In the genomic region with DNA sequence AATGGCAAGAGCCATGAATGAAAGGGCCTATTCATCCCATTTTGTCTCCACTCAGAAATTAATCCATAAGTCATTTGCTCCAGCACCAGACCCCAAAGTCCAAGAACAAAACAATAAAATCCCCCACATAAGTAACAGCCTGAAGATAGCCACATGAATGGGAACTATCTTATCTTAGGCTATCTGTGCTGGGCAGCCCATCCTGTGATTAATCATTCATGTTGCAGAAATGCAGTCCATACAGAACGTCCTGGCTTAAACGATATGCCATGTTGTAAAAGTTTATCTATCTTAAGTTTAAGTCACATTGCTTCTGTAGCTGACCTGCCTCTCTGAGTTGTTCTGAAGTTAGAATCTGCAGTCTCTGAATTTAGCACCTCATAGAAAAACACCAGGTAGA, we compare ENCODE assay signal across 25 mouse cellular contexts.
"Had no signal": no experiment of that assay in that cellular context is flagged by ENCODE, and none has a peak within 500 bp of the region (broad histone marks: within the 10 kb centered on the region; RNA-seq: fewer than 3 reads in every experiment).

No protein-coding gene starts in this region.

- H3K27me3 ChIP-seq: embryonic facial prominence, embryonic 12.5 days; embryonic facial prominence, embryonic 13.5 days; embryonic facial prominence, embryonic 15.5 days; forebrain, embryonic 12.5 days; forebrain, embryonic 13.5 days; forebrain, embryonic 15.5 days had no signal

- H3K9me3 ChIP-seq: embryonic facial prominence, embryonic 10.5 days; embryonic facial prominence, embryonic 12.5 days; embryonic facial prominence, embryonic 15.5 days; forebrain, embryonic 12.5 days; forebrain, embryonic 13.5 days; heart, embryonic 10.5 days had no signal

- H3K4me3 ChIP-seq: embryonic facial prominence, embryonic 10.5 days; embryonic facial prominence, embryonic 12.5 days; embryonic facial prominence, embryonic 13.5 days; embryonic facial prominence, embryonic 15.5 days; erythroblast, embryonic 14.5 days; forebrain, embryonic 10.5 days; forebrain, embryonic 12.5 days; forebrain, embryonic 13.5 days; forebrain, embryonic 15.5 days; gastrocnemius, adult 2 months; heart, adult 2 months; heart, embryonic 10.5 days had no signal

- H3K36me3 ChIP-seq: embryonic facial prominence, embryonic 10.5 days; embryonic facial prominence, embryonic 12.5 days; embryonic facial prominence, embryonic 13.5 days; embryonic facial prominence, embryonic 15.5 days; forebrain, embryonic 10.5 days; forebrain, embryonic 12.5 days; forebrain, embryonic 15.5 days; heart, embryonic 10.5 days had no signal

- H3K4me1 ChIP-seq: embryonic facial prominence, embryonic 10.5 days; embryonic facial prominence, embryonic 12.5 days; embryonic facial prominence, embryonic 13.5 days; embryonic facial prominence, embryonic 15.5 days; forebrain, embryonic 10.5 days; forebrain, embryonic 12.5 days; forebrain, embryonic 15.5 days; heart, embryonic 10.5 days had no signal

- H3K27ac ChIP-seq: embryonic facial prominence, embryonic 10.5 days; embryonic facial prominence, embryonic 12.5 days; embryonic facial prominence, embryonic 13.5 days; embryonic facial prominence, embryonic 15.5 days; forebrain, embryonic 10.5 days; forebrain, embryonic 12.5 days; forebrain, embryonic 13.5 days; forebrain, embryonic 15.5 days; gastrocnemius, adult 2 months; heart, adult 2 months; heart, embryonic 10.5 days had no signal

- DNase-seq: cerebellum, adult 9-11 months; cerebellum, postnatal 10 days; cerebellum, postnatal 14 days; cerebellum, postnatal 25 days; cerebellum, postnatal 36 days; embryo, embryonic 11 days; forebrain, postnatal 0 days; gastrocnemius, adult 2 months; gastrocnemius, postnatal 10 days; gastrocnemius, postnatal 14 days; gastrocnemius, postnatal 25 days; gastrocnemius, postnatal 36 days; heart, adult 11 months; heart, adult 18-20 months; heart, adult 2 months had no signal

- H3K9ac ChIP-seq: embryonic facial prominence, embryonic 12.5 days; embryonic facial prominence, embryonic 13.5 days; embryonic facial prominence, embryonic 15.5 days; forebrain, embryonic 12.5 days; forebrain, embryonic 13.5 days; forebrain, embryonic 15.5 days; forebrain, postnatal 0 days had no signal
